8 mouse cellular contexts compared by ENCODE assay signal in genomic region chr4:83485735-83486116, GRCm38 (mm10). TPM values are rescaled to one million over a fixed set of nuclear protein-coding genes. Genes with fewer than 3 reads are reported as not detected.
A peak's percentile ranks its signal among the peaks of the same experiment; 100 is the strongest.
DNase-seq lines count a peak whose midpoint lies in the region; ATAC-seq lines count a peak whose summit lies in the region.

No protein-coding gene starts in this region.

- no peaks in the 10 kb centered on the region for H3K27me3 ChIP-seq in hindbrain, embryonic 13.5 days

- peak overlapping the region; percentile 91 for H3K4me3 ChIP-seq in hindbrain, embryonic 13.5 days

- H3K27ac ChIP-seq in hindbrain, embryonic 13.5 days: peak overlapping the region; percentile 100

- DNase-seq in Muller cell, postnatal 12 days (ENCODE audit: inconsistent ontology term): peak; percentile 92
- peak; percentile 93 for DNase-seq in cerebellum, adult 9-11 months
- DNase-seq in frontal cortex, postnatal 10 days (ENCODE audit: low spot score in 2 of 2): peak; percentile 85 to 87
- peak; percentile 79 to 83 for DNase-seq in layer of hippocampus, postnatal 25 days (ENCODE audit: extremely low spot score in 1 of 2, low spot score in 1 of 2)
- DNase-seq in lung, postnatal 25 days (ENCODE audit: low spot score): peak; percentile 83
- peak; percentile 89 for DNase-seq in retina, embryonic 14.5 days (ENCODE audit: low spot score)
- DNase-seq in thymus, postnatal 4 days: peak; percentile 95

- H3K9me3 ChIP-seq in hindbrain, embryonic 13.5 days: no peaks in the 10 kb centered on the region

- peak; percentile 83 for ATAC-seq in hindbrain, embryonic 13.5 days (ENCODE audit: low FRiP score)

- H3K4me2 ChIP-seq in hindbrain, embryonic 13.5 days: peak overlapping the region; percentile 68

- H3K9ac ChIP-seq in hindbrain, embryonic 13.5 days: peak overlapping the region; percentile 97

- peaks cover 23% of the 10 kb centered on the region for H3K36me3 ChIP-seq in hindbrain, embryonic 13.5 days

- peaks cover 33% of the 10 kb centered on the region for H3K4me1 ChIP-seq in hindbrain, embryonic 13.5 days (replicated peaks)

- WGBS in hindbrain, embryonic 13.5 days: under 1% methylated on average over 33 of the region's 40 CpGs

RNA-seq across cellular contexts. Expression of gene Psip1, which starts 0.5 kb away (rescaled TPM):
- 289 and 292 TPM in 2 replicates for polyA plus RNA-seq in hindbrain, embryonic 13.5 days (2015; fragmentation: Nextera tagmentation; extraction: Ambion mirVana)
- 100 to 1,000 TPM; 194 to 208 TPM for total RNA-seq in layer of hippocampus, postnatal 25 days (2021)

RNA-seq across cellular contexts. Expression of gene Ccdc171, which starts 39.6 kb away (rescaled TPM):
- polyA plus RNA-seq in hindbrain, embryonic 13.5 days (2015; fragmentation: Nextera tagmentation; extraction: Ambion mirVana): 4.1 and 5.0 TPM in 2 replicates
- total RNA-seq in layer of hippocampus, postnatal 25 days (2021): 1 to 10 TPM; 3.0 TPM

Comparison
In these comparisons a context has a peak if more than half of its experiments do, and no peak if none do; other contexts are left out.
1. Peak in every context shown above with its lines: DNase-seq, ATAC-seq, H3K4me3 ChIP-seq and H3K27ac ChIP-seq.